In the genomic region with DNA sequence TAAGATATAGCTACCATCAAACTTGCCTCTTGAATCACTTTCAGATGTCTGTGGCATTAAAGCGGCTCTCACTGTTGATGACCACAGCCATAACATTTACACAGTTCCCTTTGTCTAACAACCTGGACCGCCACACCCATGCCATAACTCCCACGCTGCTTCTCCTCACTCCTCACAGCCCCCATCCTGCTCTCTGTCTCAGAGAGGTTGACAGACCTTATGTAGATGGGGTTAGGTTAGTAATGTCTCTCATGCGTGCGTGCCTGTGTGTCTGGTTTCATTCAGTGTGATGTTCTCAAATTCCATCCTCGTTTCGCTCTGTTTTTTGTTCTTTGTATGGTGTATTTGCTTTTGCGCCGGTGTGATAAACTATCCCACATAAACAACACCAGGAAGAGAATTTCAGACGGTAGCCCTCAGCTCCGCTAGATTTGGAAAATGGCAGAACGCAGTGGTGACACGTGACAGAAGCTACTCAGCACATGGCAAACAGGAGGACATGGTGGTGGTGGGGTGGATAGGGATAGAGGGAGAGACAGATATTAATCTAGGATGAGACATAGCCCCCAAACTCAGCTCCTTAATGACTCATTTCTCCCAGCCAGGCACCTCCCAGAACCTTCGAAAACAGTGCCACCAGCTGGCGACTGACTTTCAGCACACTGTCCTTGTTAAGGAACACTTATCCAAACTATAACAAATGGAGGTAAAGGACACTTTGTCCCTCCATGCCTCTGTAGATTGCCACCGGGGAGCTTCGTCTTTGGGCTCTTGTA, we compare ENCODE assay signal across 8 mouse cellular contexts.
DNase-seq lines count a peak whose midpoint lies in the region; ATAC-seq lines count a peak whose summit lies in the region.
"Had no signal": no experiment of that assay in that cellular context is flagged by ENCODE, and none has a peak within 500 bp of the region (broad histone marks: within the 10 kb centered on the region; RNA-seq: fewer than 3 reads in every experiment).

No protein-coding gene starts in this region.

- no peak overlapping the region for H3K9ac ChIP-seq in kidney, embryonic 15.5 days
- H3K9ac ChIP-seq in midbrain, embryonic 15.5 days = no peak overlapping the region
- H3K9ac ChIP-seq: liver, embryonic 15.5 days had no signal

- peak; percentile 64; the same call in 1 of the 2 replicates for ATAC-seq in kidney, embryonic 15.5 days (replicated peaks; ENCODE audit: low FRiP score)
- peak; percentile 63 for ATAC-seq in midbrain, embryonic 15.5 days (replicated peaks)
- no peak for ATAC-seq in inflammation-experienced regulatory T-cells, adult 6 months

- DNase-seq in layer of hippocampus, adult 18-20 months (ENCODE audit: low spot score in 2 of 2) = peak; percentile 13 to 48
- DNase-seq in layer of hippocampus, adult 9-10 months (ENCODE audit: low spot score) = no peak
- DNase-seq in MN1 (ENCODE audit: low spot score) = peak; percentile 61
- DNase-seq in embryo, embryonic 9.5 days (ENCODE audit: extremely low spot score) = peak; percentile 39

- H3K4me1 ChIP-seq in kidney, embryonic 15.5 days = peaks cover 17% of the 10 kb centered on the region
- H3K4me1 ChIP-seq in midbrain, embryonic 15.5 days = no peaks in the 10 kb centered on the region
- H3K4me1 ChIP-seq: liver, embryonic 15.5 days had no signal

- no peak overlapping the region for H3K27ac ChIP-seq in kidney, embryonic 15.5 days
- no peak overlapping the region for H3K27ac ChIP-seq in midbrain, embryonic 15.5 days
- H3K27ac ChIP-seq: liver, embryonic 15.5 days had no signal

- peak overlapping the region; percentile 28 for H3K4me2 ChIP-seq in kidney, embryonic 15.5 days
- no peak overlapping the region for H3K4me2 ChIP-seq in midbrain, embryonic 15.5 days
- H3K4me2 ChIP-seq: liver, embryonic 15.5 days had no signal

- H3K27me3 ChIP-seq in kidney, embryonic 15.5 days = no peaks in the 10 kb centered on the region
- no peaks in the 10 kb centered on the region for H3K27me3 ChIP-seq in midbrain, embryonic 15.5 days (replicated peaks)
- H3K27me3 ChIP-seq: liver, embryonic 15.5 days had no signal

- H3K4me3 ChIP-seq in kidney, embryonic 15.5 days (replicated peaks) = no peak overlapping the region
- no peak overlapping the region for H3K4me3 ChIP-seq in midbrain, embryonic 15.5 days
- H3K4me3 ChIP-seq: liver, embryonic 15.5 days had no signal

- 52% methylated on average over 17 of the region's 17 CpGs for WGBS in kidney, embryonic 15.5 days
- 78% methylated on average over 17 of the region's 17 CpGs for WGBS in midbrain, embryonic 15.5 days

- H3K9me3 ChIP-seq in kidney, embryonic 15.5 days (replicated peaks) = no peaks in the 10 kb centered on the region
- no peaks in the 10 kb centered on the region for H3K9me3 ChIP-seq in midbrain, embryonic 15.5 days
- H3K9me3 ChIP-seq: liver, embryonic 15.5 days had no signal

- H3K36me3 ChIP-seq in kidney, embryonic 15.5 days = no peaks in the 10 kb centered on the region
- no peaks in the 10 kb centered on the region for H3K36me3 ChIP-seq in midbrain, embryonic 15.5 days (replicated peaks)
- H3K36me3 ChIP-seq: liver, embryonic 15.5 days had no signal
